Mouse (Mus musculus): Measurements from ENCODE around the gene Slc15a1. TPM values are rescaled to one million over a fixed set of nuclear protein-coding genes. Genes with fewer than 3 reads are reported as not detected.

The Slc15a1 gene
- 0.10 TPM in 1 of 2 replicates, not detected in the other for polyA plus RNA-seq (2014; fragmentation: Nextera tagmentation; extraction: Ambion mirVana)

DNA sequence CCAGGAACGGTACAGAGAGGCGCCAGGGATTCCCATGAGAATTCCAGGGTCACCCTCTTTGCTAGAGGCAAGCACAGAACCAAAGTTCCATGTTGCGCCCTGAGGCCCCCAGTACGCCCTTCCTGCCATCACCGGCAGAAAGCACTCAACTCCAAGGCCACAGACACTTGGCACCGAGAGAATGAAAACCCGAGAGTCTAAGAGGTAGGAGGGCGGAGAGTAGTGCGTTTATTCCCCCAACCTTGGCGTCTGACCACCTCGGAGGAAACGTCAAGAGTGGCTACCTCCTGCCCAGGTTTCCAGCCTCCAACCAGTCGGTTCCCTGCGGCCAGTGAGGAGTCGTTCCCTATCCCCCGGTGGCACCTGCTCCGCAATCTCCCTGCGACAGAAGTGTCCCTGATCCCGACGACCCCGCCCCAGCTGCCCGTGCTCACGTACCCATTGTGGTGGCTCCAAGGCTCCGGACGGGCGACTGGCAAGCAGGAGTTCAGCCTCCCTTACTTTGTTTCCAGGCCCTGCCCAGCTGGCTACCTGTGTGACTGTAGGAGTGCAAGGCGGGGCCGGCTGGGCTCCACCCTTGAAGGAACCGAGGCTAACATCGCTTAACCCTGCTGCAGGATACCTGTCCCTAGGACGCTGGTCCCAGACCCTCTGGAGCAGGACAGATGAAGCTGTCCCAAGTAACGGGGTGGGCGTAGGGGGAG, at the start of gene Slc15a1:
Gene Slc15a1 (minus strand): TSS at position 472 of the 704 bp plus-strand sequence.
- ATAC-seq (replicated peaks; ENCODE audit: low FRiP score): no peak
- Histone ChIP-seq H3K4me2 (peak within 1 kb of the TSS; percentile 52), H3K36me3 (ENCODE audit: control insufficient read depth, insufficient read depth, low read length) (no peaks in the 10 kb centered on the region), H3K9me3 (ENCODE audit: control insufficient read depth, low read length) (no peaks in the 10 kb centered on the region), H3K27me3 (replicated peaks; ENCODE audit: control insufficient read depth, insufficient read depth, low read length) (peaks cover 37% of the 10 kb centered on the region), H3K9ac (ENCODE audit: low read depth, low read length) (no peak within 1 kb of the TSS), H3K4me1 (replicated peaks; ENCODE audit: control insufficient read depth, insufficient read depth, low read length) (no peaks in the 10 kb centered on the region), H3K27ac (ENCODE audit: low read depth, low read length) (no peak within 1 kb of the TSS), H3K4me3 (ENCODE audit: low read depth, low read length) (no peak within 1 kb of the TSS)
- DNase-seq (ENCODE audit: low spot score): no peak
- WGBS: 11% methylated on average over 33 of the region's 33 CpGs

GRCm38 (mm10) chr14:121553785-121554184, 48.7 kb upstream of the Slc15a1 start:
- Histone ChIP-seq H3K4me3 (ENCODE audit: low read depth, low read length) (no peak overlapping the region), H3K9me3 (ENCODE audit: control insufficient read depth, low read length) (no peaks in the 10 kb centered on the region), H3K27me3 (replicated peaks; ENCODE audit: control insufficient read depth, insufficient read depth, low read length) (no peaks in the 10 kb centered on the region), H3K27ac (ENCODE audit: low read depth, low read length) (no peak overlapping the region), H3K9ac (ENCODE audit: low read depth, low read length) (no peak overlapping the region), H3K4me2 (no peak overlapping the region), H3K36me3 (ENCODE audit: control insufficient read depth, insufficient read depth, low read length) (no peaks in the 10 kb centered on the region), H3K4me1 (replicated peaks; ENCODE audit: control insufficient read depth, insufficient read depth, low read length) (no peaks in the 10 kb centered on the region)
- DNase-seq (ENCODE audit: low spot score): no peak
- no peak for ATAC-seq (replicated peaks; ENCODE audit: low FRiP score)

DNA sequence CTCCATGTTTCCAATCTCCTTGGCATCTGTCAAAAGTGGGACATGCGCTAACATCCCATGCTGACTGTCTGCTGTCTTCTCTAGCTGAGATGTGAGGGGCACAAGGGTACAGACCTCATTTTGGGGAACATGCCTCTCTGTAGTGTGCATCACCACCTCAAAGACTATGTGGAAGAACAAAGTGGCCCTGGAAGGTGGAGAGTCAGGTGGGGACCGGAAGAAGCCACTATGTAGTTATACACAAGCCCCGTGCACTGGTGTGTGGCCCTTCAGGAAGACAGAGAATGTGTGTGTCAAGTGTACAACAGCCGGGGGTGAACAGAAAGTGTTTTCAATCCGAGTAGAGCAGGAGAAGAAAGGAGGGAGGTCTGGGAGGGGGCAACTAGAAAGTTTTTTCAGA, 47.5 kb upstream of the Slc15a1 start:
- no peak for ATAC-seq (replicated peaks; ENCODE audit: low FRiP score)
- H3K4me1 ChIP-seq (replicated peaks; ENCODE audit: control insufficient read depth, insufficient read depth, low read length): no peaks in the 10 kb centered on the region
- no peak overlapping the region for H3K4me3 ChIP-seq (ENCODE audit: low read depth, low read length)
- 70% methylated on average over 5 of the region's 5 CpGs for WGBS
- H3K27ac ChIP-seq (ENCODE audit: low read depth, low read length): no peak overlapping the region
- no peaks in the 10 kb centered on the region for H3K36me3 ChIP-seq (ENCODE audit: control insufficient read depth, insufficient read depth, low read length)
- H3K27me3 ChIP-seq (replicated peaks; ENCODE audit: control insufficient read depth, insufficient read depth, low read length): no peaks in the 10 kb centered on the region
- H3K9me3 ChIP-seq (ENCODE audit: control insufficient read depth, low read length): no peaks in the 10 kb centered on the region
- H3K4me2 ChIP-seq: no peak overlapping the region
- no peak for DNase-seq (ENCODE audit: low spot score)
- no peak overlapping the region for H3K9ac ChIP-seq (ENCODE audit: low read depth, low read length)

GRCm38 (mm10) chr14:121549834-121550233, 44.8 kb upstream of the Slc15a1 start:
- no peaks in the 10 kb centered on the region for H3K9me3 ChIP-seq (ENCODE audit: control insufficient read depth, low read length)
- ATAC-seq (replicated peaks; ENCODE audit: low FRiP score): no peak
- DNase-seq (ENCODE audit: low spot score): no peak
- no peaks in the 10 kb centered on the region for H3K36me3 ChIP-seq (ENCODE audit: control insufficient read depth, insufficient read depth, low read length)
- H3K9ac ChIP-seq (ENCODE audit: low read depth, low read length): no peak overlapping the region
- no peaks in the 10 kb centered on the region for H3K27me3 ChIP-seq (replicated peaks; ENCODE audit: control insufficient read depth, insufficient read depth, low read length)
- no peak overlapping the region for H3K4me3 ChIP-seq (ENCODE audit: low read depth, low read length)
- no peak overlapping the region for H3K27ac ChIP-seq (ENCODE audit: low read depth, low read length)
- H3K4me2 ChIP-seq: no peak overlapping the region
- no peaks in the 10 kb centered on the region for H3K4me1 ChIP-seq (replicated peaks; ENCODE audit: control insufficient read depth, insufficient read depth, low read length)
- 71% methylated on average over 6 of the region's 6 CpGs for whole genome bisulfite sequencing

GRCm38 (mm10) chr14:121547745-121548144, 42.7 kb upstream of the Slc15a1 start:
- H3K4me3 ChIP-seq (ENCODE audit: low read depth, low read length): no peak overlapping the region
- no peak overlapping the region for H3K27ac ChIP-seq (ENCODE audit: low read depth, low read length)
- no peaks in the 10 kb centered on the region for H3K27me3 ChIP-seq (replicated peaks; ENCODE audit: control insufficient read depth, insufficient read depth, low read length)
- no peak overlapping the region for H3K9ac ChIP-seq (ENCODE audit: low read depth, low read length)
- no peak overlapping the region for H3K4me2 ChIP-seq
- no peak for DNase-seq (ENCODE audit: low spot score)
- ATAC-seq (replicated peaks; ENCODE audit: low FRiP score): no peak
- no peaks in the 10 kb centered on the region for H3K4me1 ChIP-seq (replicated peaks; ENCODE audit: control insufficient read depth, insufficient read depth, low read length)
- no peaks in the 10 kb centered on the region for H3K9me3 ChIP-seq (ENCODE audit: control insufficient read depth, low read length)
- 69% methylated on average over 7 of the region's 7 CpGs for WGBS
- H3K36me3 ChIP-seq (ENCODE audit: control insufficient read depth, insufficient read depth, low read length): no peaks in the 10 kb centered on the region

DNA sequence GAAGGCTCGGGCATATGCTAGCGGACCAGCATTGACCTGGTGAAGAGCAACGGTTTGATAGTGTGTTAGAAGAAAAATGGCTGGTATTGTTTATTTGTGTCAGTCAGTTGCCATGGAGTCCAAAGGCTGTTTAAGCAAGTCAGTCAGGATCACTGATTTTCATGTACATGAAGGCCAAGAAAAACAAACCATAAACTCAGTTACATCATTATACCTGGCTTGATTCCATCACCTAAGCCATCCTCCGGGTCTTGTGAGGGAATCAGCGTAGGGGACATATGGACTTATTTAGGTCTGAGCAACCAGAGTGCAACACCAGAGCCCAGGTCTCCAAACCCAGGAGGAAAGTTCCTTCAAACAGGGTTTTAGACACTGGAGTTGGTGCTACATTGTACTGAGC, 41.6 kb upstream of the Slc15a1 start:
- Histone ChIP-seq H3K27ac (ENCODE audit: low read depth, low read length) (no peak overlapping the region), H3K27me3 (replicated peaks; ENCODE audit: control insufficient read depth, insufficient read depth, low read length) (no peaks in the 10 kb centered on the region), H3K4me2 (no peak overlapping the region), H3K9me3 (ENCODE audit: control insufficient read depth, low read length) (no peaks in the 10 kb centered on the region), H3K4me3 (ENCODE audit: low read depth, low read length) (no peak overlapping the region), H3K4me1 (replicated peaks; ENCODE audit: control insufficient read depth, insufficient read depth, low read length) (no peaks in the 10 kb centered on the region), H3K36me3 (ENCODE audit: control insufficient read depth, insufficient read depth, low read length) (no peaks in the 10 kb centered on the region), H3K9ac (ENCODE audit: low read depth, low read length) (no peak overlapping the region)
- DNase-seq (ENCODE audit: low spot score) (no peak), ATAC-seq (replicated peaks; ENCODE audit: low FRiP score) (no peak)
- WGBS: 93% methylated on average over 5 of the region's 5 CpGs

- H3K27ac ChIP-seq (ENCODE audit: low read depth, low read length): no peak overlapping the region
- DNase-seq (ENCODE audit: low spot score): no peak
- no peak for ATAC-seq (replicated peaks; ENCODE audit: low FRiP score)
- H3K4me3 ChIP-seq (ENCODE audit: low read depth, low read length): no peak overlapping the region
- H3K36me3 ChIP-seq (ENCODE audit: control insufficient read depth, insufficient read depth, low read length): no peaks in the 10 kb centered on the region
- no peak overlapping the region for H3K4me2 ChIP-seq
- WGBS: 78% methylated on average over 14 of the region's 14 CpGs
- no peak overlapping the region for H3K9ac ChIP-seq (ENCODE audit: low read depth, low read length)
- H3K4me1 ChIP-seq (replicated peaks; ENCODE audit: control insufficient read depth, insufficient read depth, low read length): no peaks in the 10 kb centered on the region
- no peaks in the 10 kb centered on the region for H3K9me3 ChIP-seq (ENCODE audit: control insufficient read depth, low read length)
- no peaks in the 10 kb centered on the region for H3K27me3 ChIP-seq (replicated peaks; ENCODE audit: control insufficient read depth, insufficient read depth, low read length)
Observed at GRCm38 (mm10) chr14:121545551-121546331, 40.7 kb upstream of the Slc15a1 start.

DNA sequence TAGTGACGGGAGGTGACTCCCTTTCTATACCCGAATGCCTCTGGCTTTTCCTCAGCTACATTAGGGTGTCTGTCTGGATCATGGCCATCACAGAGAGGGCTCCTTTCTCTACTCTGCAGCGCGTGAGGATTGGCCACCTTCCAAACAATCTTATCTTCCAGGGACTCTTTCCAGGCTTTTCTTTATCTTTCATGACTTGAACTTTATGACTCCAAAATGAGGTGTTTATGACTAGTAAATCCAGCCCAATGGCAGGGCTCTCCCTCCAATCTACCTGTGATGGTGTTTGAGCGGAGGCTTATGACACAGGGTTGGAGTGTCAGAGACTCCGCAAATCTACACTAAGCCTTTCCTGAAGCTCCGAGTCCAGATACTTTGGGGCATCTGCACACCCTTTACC, 36.2 kb upstream of the Slc15a1 start:
- 78% methylated on average over 7 of the region's 7 CpGs for WGBS
- Histone ChIP-seq H3K36me3 (ENCODE audit: control insufficient read depth, insufficient read depth, low read length) (no peaks in the 10 kb centered on the region), H3K9me3 (ENCODE audit: control insufficient read depth, low read length) (no peaks in the 10 kb centered on the region), H3K4me2 (no peak overlapping the region), H3K4me1 (replicated peaks; ENCODE audit: control insufficient read depth, insufficient read depth, low read length) (no peaks in the 10 kb centered on the region), H3K27ac (ENCODE audit: low read depth, low read length) (no peak overlapping the region), H3K27me3 (replicated peaks; ENCODE audit: control insufficient read depth, insufficient read depth, low read length) (no peaks in the 10 kb centered on the region), H3K4me3 (ENCODE audit: low read depth, low read length) (no peak overlapping the region), H3K9ac (ENCODE audit: low read depth, low read length) (no peak overlapping the region)
- DNase-seq (ENCODE audit: low spot score) (no peak), ATAC-seq (replicated peaks; ENCODE audit: low FRiP score) (no peak)

DNA sequence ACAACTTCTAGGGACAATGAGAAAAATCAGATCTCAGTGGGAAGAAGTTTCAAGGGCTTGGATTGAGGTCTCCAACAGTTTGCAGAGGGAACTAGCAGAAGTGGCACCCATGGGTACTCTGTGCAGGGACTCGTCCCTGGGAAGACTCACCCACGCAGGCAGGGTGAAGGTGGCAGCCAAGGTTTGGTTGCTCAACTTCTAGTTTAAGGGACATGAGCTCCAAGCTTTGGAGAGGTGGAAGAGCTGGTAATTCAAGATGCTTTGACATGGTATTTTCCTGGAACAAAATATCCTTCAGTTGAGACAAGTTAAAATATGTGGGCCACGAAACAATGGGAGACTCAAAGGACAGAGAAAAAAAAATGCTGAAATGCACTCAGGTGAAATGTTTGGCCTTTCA, 29.4 kb upstream of the Slc15a1 start:
- H3K4me3 ChIP-seq (ENCODE audit: low read depth, low read length): no peak overlapping the region
- H3K4me2 ChIP-seq: no peak overlapping the region
- H3K27ac ChIP-seq (ENCODE audit: low read depth, low read length): no peak overlapping the region
- no peaks in the 10 kb centered on the region for H3K36me3 ChIP-seq (ENCODE audit: control insufficient read depth, insufficient read depth, low read length)
- WGBS: 66% methylated on average over 3 of the region's 3 CpGs
- H3K9ac ChIP-seq (ENCODE audit: low read depth, low read length): no peak overlapping the region
- H3K9me3 ChIP-seq (ENCODE audit: control insufficient read depth, low read length): no peaks in the 10 kb centered on the region
- ATAC-seq (replicated peaks; ENCODE audit: low FRiP score) (no peak), DNase-seq (ENCODE audit: low spot score) (no peak)
- no peaks in the 10 kb centered on the region for H3K4me1 ChIP-seq (replicated peaks; ENCODE audit: control insufficient read depth, insufficient read depth, low read length)
- no peaks in the 10 kb centered on the region; the same call in 1 of the 2 replicates for H3K27me3 ChIP-seq (replicated peaks; ENCODE audit: control insufficient read depth, insufficient read depth, low read length)
